Mouse (Mus musculus) heart, adult 2 months (tissue): ENCODE results near the gene Hoxb8. TPM values are rescaled to one million over a fixed set of nuclear protein-coding genes. Genes with fewer than 3 reads are reported as not detected.

Source experiments
- DNase-seq, 2 experiments: peaks; one replicate each; pipeline ENCODE4 v3.0.0; 2021
- H3K27ac ChIP-seq: fragments of 200-600 bp; 2 replicates; pipeline ENCODE4 v1.8.1; 2022
- H3K27me3 ChIP-seq: fragments of 200-500 bp; 2 replicates; pipeline ENCODE4 v1.6.1; 2012; ENCODE audit warnings: mild to moderate bottlenecking, low read length, inconsistent platforms, mixed read lengths; ENCODE audit not compliant: control insufficient read depth, insufficient read depth
- H3K36me3 ChIP-seq: fragments of 200-500 bp; 2 replicates; pipeline ENCODE4 v1.6.1; 2012; ENCODE audit warnings: low read length, inconsistent platforms; ENCODE audit not compliant: control insufficient read depth, insufficient read depth
- H3K4me1 ChIP-seq: fragments of 200-500 bp; 2 replicates; pipeline ENCODE4 v1.6.1; 2011; ENCODE audit warnings: low read length; ENCODE audit not compliant: control insufficient read depth, insufficient read depth
- H3K4me3 ChIP-seq: fragments of 200-600 bp; 2 replicates; pipeline ENCODE4 v1.8.1; 2022
- H3K79me2 ChIP-seq: fragments of 200-500 bp; replicated peaks from 2 replicates; pipeline ENCODE4 v1.6.1; 2012; ENCODE audit warnings: mild to moderate bottlenecking, inconsistent platforms, low read length, moderate library complexity, mixed read lengths; ENCODE audit not compliant: control insufficient read depth, insufficient read depth
- H3K9ac ChIP-seq: fragments of 200-500 bp; 2 replicates; pipeline ENCODE4 v1.6.1; 2012; ENCODE audit warnings: low read depth, mild to moderate bottlenecking, control low read depth, inconsistent platforms, low read length, mixed read lengths
- CTCF ChIP-seq: fragments of 200-600 bp; IDR thresholded peaks from 2 replicates; pipeline ENCODE4 v1.8.1; 2022; ENCODE audit warnings: antibody characterized with exemption, mild to moderate bottlenecking, moderate library complexity
- EP300 ChIP-seq: fragments of 200-500 bp; IDR thresholded peaks from 2 replicates; pipeline ENCODE4 v1.6.1; 2011; ENCODE audit warnings: low read depth, low read length, control low read depth; ENCODE audit not compliant: insufficient read depth
- POLR2A ChIP-seq: fragments of 200-500 bp; IDR thresholded peaks from 2 replicates; pipeline ENCODE4 v1.6.1; 2011; ENCODE audit warnings: mild to moderate bottlenecking, low read depth, low read length, control low read depth; ENCODE audit not compliant: insufficient read depth
- WGBS: fragments of 180-500 bp; shearing (Covaris S2); methylation state at CpG from one replicate; pipeline ENCODE4 v1.1.7; 2018; 5-methylcytosine and 5-hydroxymethylcytosine counted together
- intact Hi-C: fragments of 180-260 bp; cut with DNase I; formaldehyde crosslinking; loops from one replicate; pipeline ENCODE4 v1.15.1; 2025
- polyA plus RNA-seq: library from polyadenylated mRNA; depleted of rRNA; stranded (reverse); fragments of >200 nt; gene quantifications from 2 replicates; pipeline ENCODE4 v1.2.3, GENCODE M21; 2012
- total RNA-seq, 2 experiments: library from RNA; stranded (reverse); gene quantifications; 2 replicates each; pipeline ENCODE4 v1.2.3; 2021

Gene Hoxb8
- total and polyA plus RNA-seq, 3 experiments = not detected

GRCm38 (mm10) chr11:96290705-96291355, 9.1 kb downstream of the Hoxb8 start:
- no peak overlapping the region for H3K9ac ChIP-seq
- intact Hi-C loops = no loop called here
- H3K27ac ChIP-seq = no peak overlapping the region
- peaks cover 47% of the 10 kb centered on the region for H3K27me3 ChIP-seq
- TF ChIP-seq CTCF = no peak
- no peaks in the 10 kb centered on the region for H3K36me3 ChIP-seq
- DNase-seq = no peak
- H3K4me3 ChIP-seq = no peak overlapping the region
- WGBS = 29% methylated on average over 17 of the region's 17 CpGs
- no peaks in the 10 kb centered on the region for H3K79me2 ChIP-seq
- no peaks in the 10 kb centered on the region for H3K4me1 ChIP-seq

- no peak within 1 kb of the TSS for H3K4me3 ChIP-seq
- H3K36me3 ChIP-seq = no peaks in the 10 kb centered on the region
- intact Hi-C loops = no loop called here
- no peak for DNase-seq
- TF ChIP-seq CTCF = no peak
- TF ChIP-seq EP300 = no peak
- TF ChIP-seq POLR2A = no peak
- no peak within 1 kb of the TSS for H3K27ac ChIP-seq
- peaks cover 43% of the 10 kb centered on the region for H3K27me3 ChIP-seq
- no peaks in the 10 kb centered on the region for H3K4me1 ChIP-seq
- no peaks in the 10 kb centered on the region for H3K79me2 ChIP-seq
- WGBS = 5% methylated on average over 22 of the region's 22 CpGs
- no peak within 1 kb of the TSS for H3K9ac ChIP-seq
These were observed 10.2 kb downstream of the Hoxb8 start, which contains the start of gene Hoxb6 for GRCm38 (mm10) chr11:96291681-96292564. Hoxb6 (plus strand) TSS chr11:96292476.

GRCm38 (mm10) chr11:96292565-96293301, 11.0 kb downstream of the Hoxb8 start:
- Histone ChIP-seq H3K27me3 (peaks cover 41% of the 10 kb centered on the region), H3K27ac (no peak overlapping the region), H3K4me3 (no peak overlapping the region), H3K79me2 (no peaks in the 10 kb centered on the region), H3K36me3 (no peaks in the 10 kb centered on the region), H3K4me1 (no peaks in the 10 kb centered on the region), H3K9ac (no peak overlapping the region)
- 4% methylated on average over 12 of the region's 12 CpGs for WGBS
- no peak for DNase-seq
- intact Hi-C loops = no loop called here
- TF ChIP-seq EP300 = no peak
- TF ChIP-seq POLR2A = no peak
- no peak for TF ChIP-seq CTCF

GRCm38 (mm10) chr11:96293302-96293921, 11.7 kb downstream of the Hoxb8 start:
- intact Hi-C loops = no loop called here
- H3K27ac ChIP-seq = no peak overlapping the region
- H3K4me1 ChIP-seq = no peaks in the 10 kb centered on the region
- no peaks in the 10 kb centered on the region for H3K79me2 ChIP-seq
- peaks cover 40% of the 10 kb centered on the region for H3K27me3 ChIP-seq
- TF ChIP-seq POLR2A = no peak
- TF ChIP-seq CTCF = no peak
- no peak for TF ChIP-seq EP300
- H3K36me3 ChIP-seq = no peaks in the 10 kb centered on the region
- H3K4me3 ChIP-seq = no peak overlapping the region
- no peak for DNase-seq
- 6% methylated on average over 22 of the region's 22 CpGs for WGBS
- no peak overlapping the region for H3K9ac ChIP-seq

DNA sequence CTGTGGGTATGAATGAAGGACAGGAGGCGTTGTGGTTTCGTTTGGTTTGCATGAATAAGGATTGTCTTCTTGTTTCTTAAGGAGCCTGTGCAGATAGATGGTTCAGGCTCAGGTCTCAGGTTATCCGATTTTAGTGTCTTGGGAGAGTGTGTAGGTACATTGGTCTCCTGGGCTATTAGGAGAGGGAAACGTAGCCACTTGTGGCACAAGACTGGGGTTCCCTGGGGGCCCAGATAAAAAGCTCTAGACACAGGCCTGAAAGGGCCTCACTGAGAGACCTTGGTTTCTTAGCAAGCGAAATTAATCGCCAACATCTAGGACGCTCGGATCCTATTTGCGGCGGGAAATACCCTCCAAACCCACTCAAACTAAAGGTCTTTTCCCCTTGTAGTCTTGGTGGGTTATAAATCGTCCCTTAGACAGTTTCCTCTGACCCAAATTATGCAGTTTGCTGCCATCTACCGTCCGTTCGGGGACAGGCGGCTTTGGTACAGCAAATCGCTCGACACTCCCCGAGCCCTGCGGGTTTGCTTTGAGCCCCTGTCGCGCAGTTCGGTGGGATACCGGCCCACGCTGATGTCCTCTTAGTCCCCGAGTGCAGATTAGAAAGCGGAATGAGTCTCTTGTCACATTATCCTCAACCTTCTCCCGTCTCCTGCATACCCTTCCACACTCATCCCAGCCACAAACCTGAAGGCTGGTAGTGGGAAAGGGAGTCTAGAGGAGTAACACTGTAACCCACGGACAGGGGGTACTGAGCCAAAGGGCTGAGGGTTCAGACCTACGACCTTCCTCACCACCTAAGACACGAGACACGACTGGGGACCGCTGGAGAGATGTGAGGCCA, 12.8 kb downstream of the Hoxb8 start:
- DNase-seq = peak; percentile 54 to 76
- H3K36me3 ChIP-seq = no peaks in the 10 kb centered on the region
- no peak overlapping the region for H3K4me3 ChIP-seq
- TF ChIP-seq EP300 = no peak
- TF ChIP-seq POLR2A = no peak
- TF ChIP-seq CTCF = peak; percentile 86
- no peak overlapping the region for H3K27ac ChIP-seq
- H3K4me1 ChIP-seq = no peaks in the 10 kb centered on the region
- H3K9ac ChIP-seq = no peak overlapping the region
- no peaks in the 10 kb centered on the region for H3K79me2 ChIP-seq
- 2% methylated on average over 32 of the region's 32 CpGs for WGBS
- intact Hi-C loops = loop anchor here (1.0 kb wide), 1 partner anchor 15 kb away; no protein-coding TSS in a partner anchor
- peaks cover 48% of the 10 kb centered on the region for H3K27me3 ChIP-seq
